Mouse (Mus musculus) liver, adult 2 months (tissue): ENCODE measurements around the gene Ccpg1.

Experiments used
- CTCF ChIP-seq: fragments of 200-500 bp; IDR thresholded peaks from 2 replicates; pipeline ENCODE4 v1.5.1; 2011; ENCODE audit warnings: low read depth, low read length, control low read depth
- POLR2A ChIP-seq: fragments of 200-500 bp; IDR thresholded peaks from 2 replicates; pipeline ENCODE4 v1.6.1; 2011; ENCODE audit warnings: low read length, control low read depth; ENCODE audit not compliant: insufficient read depth; ENCODE audit errors: extremely low read depth

DNA sequence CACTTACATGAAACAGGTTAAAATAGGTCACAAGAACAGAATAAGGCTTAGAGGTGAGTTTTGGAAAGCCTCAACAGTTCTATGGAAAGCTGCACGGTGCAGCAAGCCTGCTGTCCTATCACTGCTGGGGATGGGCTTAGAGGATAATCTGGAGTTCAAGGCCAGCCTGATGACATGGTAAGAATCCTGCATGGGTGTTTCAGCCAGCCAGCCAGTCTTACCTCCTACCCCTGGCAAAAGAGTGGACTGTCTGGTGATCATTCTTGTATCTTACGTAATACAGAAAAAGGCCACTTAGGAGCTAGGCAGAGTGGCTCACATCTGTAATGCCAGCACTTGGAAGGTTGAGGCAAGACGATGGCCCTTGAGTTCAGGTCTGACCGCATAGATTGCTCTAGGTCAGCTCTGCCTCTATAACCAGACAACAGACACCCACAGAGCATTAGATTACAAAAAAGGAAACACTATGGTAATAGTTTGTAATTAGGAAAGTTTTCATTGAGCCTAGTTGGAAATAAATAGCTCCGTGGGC, 35.4 kb downstream of the Ccpg1 start:
- no peak for TF ChIP-seq CTCF
- TF ChIP-seq POLR2A: no peak
